Mouse (Mus musculus) embryo, embryonic 11 days (tissue): ENCODE data around the gene B230307C23Rik.
"Not testable (repeated sequence)": the region's sequence is repeated elsewhere in the genome, so short reads cannot be mapped to it uniquely, and the experiment has no call there.

ENCODE experiments used
- DNase-seq: peaks from one replicate; pipeline ENCODE4 v3.0.0-alpha.2; 2015

The B230307C23Rik gene

GRCm38 (mm10) chr16:98022657-98023345, 25.7 kb downstream of the B230307C23Rik start:
- DNase-seq: peak; percentile 4

- DNase-seq: not testable (repeated sequence)
These were observed 29.1 kb downstream of the B230307C23Rik start for GRCm38 (mm10) chr16:98026186-98026585.

- not testable (repeated sequence) for DNase-seq
These were observed 37.9 kb downstream of the B230307C23Rik start for GRCm38 (mm10) chr16:98034971-98035370.

DNA sequence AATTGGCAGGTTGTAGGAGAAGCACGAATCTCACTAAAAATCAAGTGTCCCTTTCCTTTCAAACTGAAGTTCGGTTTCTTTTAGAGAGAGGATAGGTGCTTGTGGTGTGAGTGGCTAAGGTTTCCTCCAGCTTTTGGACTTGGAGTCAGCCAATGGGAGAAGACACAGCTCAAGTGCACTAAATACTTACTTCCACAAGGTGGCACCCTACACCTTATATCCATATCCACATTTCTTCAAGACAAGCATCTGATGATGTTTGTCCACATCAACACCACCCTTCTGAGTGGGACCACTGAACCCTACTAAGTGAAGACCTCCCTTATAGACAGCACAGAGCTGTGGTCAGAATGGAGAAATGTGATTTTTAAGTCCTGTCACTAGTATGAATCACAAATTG, 44.6 kb downstream of the B230307C23Rik start:
- no peak for DNase-seq

DNA sequence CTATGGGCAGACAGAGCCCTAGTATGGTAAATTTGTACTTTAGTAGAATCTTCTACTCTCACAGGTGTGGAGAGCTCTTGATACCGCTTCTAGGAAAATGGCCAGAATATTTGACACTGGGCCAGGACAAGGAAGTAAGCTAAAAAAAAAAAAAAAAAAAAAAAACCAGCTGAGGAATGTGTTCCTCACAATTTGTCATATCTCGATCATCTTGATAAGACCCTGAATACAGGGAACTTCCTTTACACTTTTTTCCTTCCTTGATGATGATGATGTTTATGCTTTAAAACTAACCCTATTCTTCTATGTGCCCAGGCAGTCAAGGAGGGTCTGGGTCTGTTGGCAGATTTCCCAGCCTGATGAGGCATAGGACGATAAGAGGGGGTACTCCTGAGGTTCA, 82.3 kb downstream of the B230307C23Rik start:
- DNase-seq: not testable (repeated sequence)

GRCm38 (mm10) chr16:98081140-98081539, 84.0 kb downstream of the B230307C23Rik start:
- peak; percentile 4 for DNase-seq
